Mouse (Mus musculus): ENCODE measurements at regions not wholly inside any gene's neighbourhood (a gene's known extent, or its start where the extent isn't known, plus 50 kb on each side); places are given as distances from the start of the nearest gene placed in this dataset.
A peak's percentile ranks its signal among the peaks of the same experiment; 100 is the strongest.

DNA sequence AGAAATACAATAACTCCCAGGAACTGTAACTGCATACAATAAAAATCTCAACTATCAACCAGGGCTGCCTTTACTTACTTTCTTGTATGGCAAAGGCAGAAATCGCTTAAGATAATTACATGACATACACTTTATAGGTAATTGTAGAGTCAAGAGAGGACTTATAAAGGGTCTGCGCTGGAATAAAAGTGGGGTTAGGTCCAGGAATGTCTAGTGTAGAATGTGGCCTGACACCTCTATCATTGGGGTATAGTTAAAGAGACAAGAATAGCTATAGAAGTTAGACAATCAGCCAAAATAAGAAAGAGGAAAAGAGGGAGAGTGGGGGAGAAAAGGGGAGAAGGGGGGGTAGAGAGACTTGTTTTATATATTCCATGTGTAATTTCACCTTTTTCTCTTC lies 144.8 kb upstream of the Gimd1 start:
- H3K4me3 ChIP-seq (ENCODE audit: low read depth, low read length) = no peak overlapping the region
- TF ChIP-seq CTCF (IDR thresholded peaks at IDR 0.05) = no peak
- no peaks in the 10 kb centered on the region for H3K4me1 ChIP-seq (ENCODE audit: insufficient read depth, low read length)
- WGBS = 85% methylated on average over 2 of the region's 2 CpGs
- ATAC-seq (ENCODE audit: low FRiP score) = no peak
- H3K9me3 ChIP-seq (ENCODE audit: low read length) = no peaks in the 10 kb centered on the region
- H3K9ac ChIP-seq (replicated peaks; ENCODE audit: low read length, poor library complexity, severe bottlenecking) = no peak overlapping the region
- no peak for DNase-seq (ENCODE audit: low spot score)
- no peaks in the 10 kb centered on the region for H3K36me3 ChIP-seq (ENCODE audit: insufficient read depth, low read length)
- no peak overlapping the region for H3K27ac ChIP-seq (ENCODE audit: low read depth, low read length)
- H3K4me2 ChIP-seq (ENCODE audit: low read depth, low read length, poor library complexity, severe bottlenecking) = no peak overlapping the region
- H3K27me3 ChIP-seq (ENCODE audit: insufficient read depth, low read length) = no peaks in the 10 kb centered on the region

DNA sequence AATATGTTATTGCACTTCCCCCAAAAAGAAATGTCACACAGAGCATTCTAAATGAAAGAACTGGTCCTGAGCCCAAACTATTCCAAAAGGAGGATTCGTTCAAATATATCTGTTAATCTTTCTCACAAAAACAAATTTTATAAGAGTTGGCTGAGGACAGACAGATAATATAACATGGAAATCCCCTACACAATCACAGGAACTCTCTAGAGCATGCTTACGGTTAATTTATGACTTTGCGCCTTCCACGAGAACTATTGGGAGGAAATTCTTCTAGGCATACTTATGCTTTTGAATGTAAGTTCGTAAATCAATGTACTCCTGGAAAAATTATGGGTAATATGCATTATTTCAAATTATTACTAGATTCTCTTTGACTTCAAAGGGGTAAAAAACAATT lies 144.1 kb upstream of the Gimd1 start:
- no peak overlapping the region for H3K27ac ChIP-seq (ENCODE audit: low read depth, low read length)
- 92% methylated on average over 5 of the region's 5 CpGs for WGBS
- ATAC-seq (ENCODE audit: low FRiP score) = no peak

DNA sequence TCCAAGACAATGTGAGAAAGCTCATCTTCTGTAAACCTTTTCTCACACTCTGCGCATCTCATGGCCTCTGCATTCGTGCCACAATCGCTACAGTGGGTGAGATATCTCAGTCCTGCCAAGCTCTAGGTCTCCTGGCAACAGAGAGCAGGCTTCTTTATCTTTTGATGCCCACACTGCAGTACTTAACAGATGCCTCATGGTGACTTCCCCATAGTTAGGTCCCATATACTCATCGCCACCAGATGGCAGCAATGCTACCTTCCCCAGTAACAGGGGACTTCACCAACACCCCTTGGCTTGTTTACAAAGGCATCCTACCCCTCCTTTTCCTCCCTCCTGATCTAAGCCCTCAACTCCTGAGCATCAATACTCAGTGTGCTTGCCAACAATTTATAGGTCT lies 123.5 kb upstream of the Gimd1 start:
- H3K9me3 ChIP-seq (ENCODE audit: low read length) = no peaks in the 10 kb centered on the region
- peak; percentile 64 for TF ChIP-seq CTCF (IDR thresholded peaks at IDR 0.05)
- no peak overlapping the region for H3K27ac ChIP-seq (ENCODE audit: low read depth, low read length)
- H3K36me3 ChIP-seq (ENCODE audit: insufficient read depth, low read length) = no peaks in the 10 kb centered on the region
- ATAC-seq (ENCODE audit: low FRiP score) = no peak
- peak; percentile 68 for DNase-seq (ENCODE audit: low spot score)
- 22% methylated on average over 4 of the region's 4 CpGs for WGBS
- no peaks in the 10 kb centered on the region for H3K4me1 ChIP-seq (ENCODE audit: insufficient read depth, low read length)
- H3K27me3 ChIP-seq (ENCODE audit: insufficient read depth, low read length) = no peaks in the 10 kb centered on the region
- no peak overlapping the region for H3K4me3 ChIP-seq (ENCODE audit: low read depth, low read length)
- no peak overlapping the region for H3K9ac ChIP-seq (replicated peaks; ENCODE audit: low read length, poor library complexity, severe bottlenecking)
- no peak overlapping the region for H3K4me2 ChIP-seq (ENCODE audit: low read depth, low read length, poor library complexity, severe bottlenecking)

More for the DNA sequence above, 144.1 kb upstream of the Gimd1 start:
- Histone ChIP-seq H3K4me2 (ENCODE audit: low read depth, low read length, poor library complexity, severe bottlenecking) (no peak overlapping the region), H3K9ac (replicated peaks; ENCODE audit: low read length, poor library complexity, severe bottlenecking) (no peak overlapping the region), H3K36me3 (ENCODE audit: insufficient read depth, low read length) (no peaks in the 10 kb centered on the region), H3K4me1 (ENCODE audit: insufficient read depth, low read length) (no peaks in the 10 kb centered on the region), H3K27me3 (ENCODE audit: insufficient read depth, low read length) (no peaks in the 10 kb centered on the region), H3K9me3 (ENCODE audit: low read length) (no peaks in the 10 kb centered on the region), H3K4me3 (ENCODE audit: low read depth, low read length) (no peak overlapping the region)
- no peak for DNase-seq (ENCODE audit: low spot score)
- TF ChIP-seq CTCF (IDR thresholded peaks at IDR 0.05) = no peak

DNA sequence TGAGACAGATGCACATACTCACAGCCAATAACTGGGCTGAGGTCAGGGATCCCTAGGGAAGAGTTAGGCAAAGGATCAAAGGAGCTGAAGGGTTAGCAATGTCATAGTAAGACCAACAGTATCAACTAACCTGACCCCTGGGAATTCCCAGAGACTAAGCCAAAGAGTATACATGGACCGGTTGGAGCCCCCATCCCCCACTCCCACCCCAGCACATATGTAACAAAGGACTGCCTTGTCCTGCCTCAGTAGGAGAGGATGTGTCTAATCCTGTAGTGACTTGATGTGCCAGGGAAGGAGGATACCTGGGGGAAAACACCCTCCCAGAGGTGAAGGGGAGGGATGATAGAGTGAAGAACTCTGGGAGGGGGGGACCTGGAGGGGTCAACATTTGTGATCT lies 119.4 kb upstream of the Gimd1 start:
- Histone ChIP-seq H3K4me2 (ENCODE audit: low read depth, low read length, poor library complexity, severe bottlenecking) (no peak overlapping the region), H3K4me1 (ENCODE audit: insufficient read depth, low read length) (no peaks in the 10 kb centered on the region), H3K9ac (replicated peaks; ENCODE audit: low read length, poor library complexity, severe bottlenecking) (no peak overlapping the region), H3K27ac (ENCODE audit: low read depth, low read length) (no peak overlapping the region), H3K27me3 (ENCODE audit: insufficient read depth, low read length) (no peaks in the 10 kb centered on the region), H3K36me3 (ENCODE audit: insufficient read depth, low read length) (no peaks in the 10 kb centered on the region), H3K9me3 (ENCODE audit: low read length) (no peaks in the 10 kb centered on the region), H3K4me3 (ENCODE audit: low read depth, low read length) (no peak overlapping the region)
- no peak for TF ChIP-seq CTCF (IDR thresholded peaks at IDR 0.05)
- DNase-seq (ENCODE audit: low spot score) (no peak), ATAC-seq (ENCODE audit: low FRiP score) (no peak)
- WGBS = 20% methylated on average over 1 of the region's 1 CpGs

DNA sequence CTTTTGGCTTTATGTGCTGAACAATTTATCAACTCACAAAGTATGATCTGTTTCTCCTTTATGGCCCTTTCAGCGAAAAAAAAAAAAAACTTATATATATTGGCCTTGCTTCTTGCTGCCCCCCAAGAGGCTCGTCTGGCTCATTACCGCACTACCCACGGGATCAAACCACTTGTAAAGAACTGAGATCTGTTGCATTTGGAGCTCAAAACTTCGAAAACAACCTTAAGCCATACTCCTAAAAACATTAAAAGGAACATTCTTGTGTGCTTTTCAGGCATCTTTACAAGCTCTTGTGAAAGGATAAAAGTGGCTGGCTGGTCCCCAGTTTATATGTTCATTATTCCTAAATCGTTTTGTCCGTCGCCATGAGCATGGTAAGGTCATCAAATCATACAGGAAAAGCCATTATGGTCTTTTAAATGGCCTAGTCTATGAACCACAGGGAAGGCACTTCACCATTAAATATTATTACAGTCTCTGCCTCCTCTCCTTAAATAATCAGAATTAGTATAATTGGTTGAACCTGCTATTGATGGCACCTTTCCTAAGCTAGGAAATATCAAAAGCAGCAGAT lies 117.0 kb upstream of the Gimd1 start:
- H3K4me3 ChIP-seq (ENCODE audit: low read depth, low read length) = no peak overlapping the region

DNA sequence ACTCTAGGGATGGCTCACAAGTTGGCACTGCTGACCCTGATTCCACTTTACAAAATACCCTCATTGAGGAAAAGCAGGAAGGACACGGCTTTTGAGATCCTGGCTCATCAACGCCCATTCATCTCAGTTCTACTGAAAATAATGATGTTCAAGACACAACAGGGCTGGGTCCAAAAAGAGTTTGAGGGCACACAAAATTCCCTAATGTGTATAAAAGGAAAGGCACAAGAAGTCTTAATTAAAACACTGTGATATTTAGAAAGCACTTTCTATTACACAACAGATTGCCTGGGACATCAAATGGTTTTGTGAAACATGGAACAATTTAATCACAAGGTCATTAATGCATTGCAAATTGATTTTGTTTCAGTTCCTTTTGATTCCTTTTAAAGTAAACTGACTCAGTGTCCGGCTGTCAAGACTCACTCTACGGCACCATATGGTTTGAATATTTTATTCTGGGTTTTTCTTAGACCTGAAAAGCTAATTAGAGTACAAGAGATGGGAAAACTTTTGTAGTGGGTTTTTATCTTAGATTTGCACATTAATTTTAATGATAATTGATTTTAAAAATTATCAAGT lies 96.2 kb upstream of the Gimd1 start:
- H3K27ac ChIP-seq (ENCODE audit: low read depth, low read length) = no peak overlapping the region
- no peaks in the 10 kb centered on the region for H3K4me1 ChIP-seq (ENCODE audit: insufficient read depth, low read length)
- no peaks in the 10 kb centered on the region for H3K36me3 ChIP-seq (ENCODE audit: insufficient read depth, low read length)
- ATAC-seq (ENCODE audit: low FRiP score) (no peak), DNase-seq (ENCODE audit: low spot score) (no peak)
- no peaks in the 10 kb centered on the region for H3K27me3 ChIP-seq (ENCODE audit: insufficient read depth, low read length)
- no peaks in the 10 kb centered on the region for H3K9me3 ChIP-seq (ENCODE audit: low read length)
- no peak for TF ChIP-seq CTCF (IDR thresholded peaks at IDR 0.05)
- H3K4me3 ChIP-seq (ENCODE audit: low read depth, low read length) = no peak overlapping the region
- H3K9ac ChIP-seq (replicated peaks; ENCODE audit: low read length, poor library complexity, severe bottlenecking) = no peak overlapping the region
- no peak overlapping the region for H3K4me2 ChIP-seq (ENCODE audit: low read depth, low read length, poor library complexity, severe bottlenecking)
- WGBS = 71% methylated on average over 4 of the region's 4 CpGs

More for the DNA sequence above, 117.0 kb upstream of the Gimd1 start:
- H3K27ac ChIP-seq (ENCODE audit: low read depth, low read length) = no peak overlapping the region
- no peak for TF ChIP-seq CTCF (IDR thresholded peaks at IDR 0.05)
- WGBS = 88% methylated on average over 8 of the region's 8 CpGs
- H3K36me3 ChIP-seq (ENCODE audit: insufficient read depth, low read length) = no peaks in the 10 kb centered on the region
- no peaks in the 10 kb centered on the region for H3K4me1 ChIP-seq (ENCODE audit: insufficient read depth, low read length)
- no peaks in the 10 kb centered on the region for H3K27me3 ChIP-seq (ENCODE audit: insufficient read depth, low read length)
- no peak overlapping the region for H3K4me2 ChIP-seq (ENCODE audit: low read depth, low read length, poor library complexity, severe bottlenecking)
- ATAC-seq (ENCODE audit: low FRiP score) (no peak), DNase-seq (ENCODE audit: low spot score) (no peak)
- H3K9ac ChIP-seq (replicated peaks; ENCODE audit: low read length, poor library complexity, severe bottlenecking) = no peak overlapping the region
- no peaks in the 10 kb centered on the region for H3K9me3 ChIP-seq (ENCODE audit: low read length)

Measured in midbrain, postnatal 0 days (tissue).